Mouse (Mus musculus) heart, embryonic 12.5 days (tissue): ENCODE measurements at regions not wholly inside any gene's neighbourhood (a gene's known extent, or its start where the extent isn't known, plus 50 kb on each side); places are given as distances from the start of the nearest gene placed in this dataset.

Experiments used
- ATAC-seq: fragments of 200-750 bp; cut with Nextera tagmentation; 2 replicates; pipeline ENCODE4 v1.8.0; 2017; ENCODE audit warnings: moderate TSS enrichment, moderate library complexity; ENCODE audit not compliant: insufficient number of reproducible peaks, low FRiP score
- H3K27ac ChIP-seq: fragments of 300-500 bp; sonication (generic); 2 replicates; pipeline ENCODE4 v1.5.1; 2016; ENCODE audit warnings: mild to moderate bottlenecking, moderate library complexity; ENCODE audit not compliant: poor library complexity, severe bottlenecking
- H3K27me3 ChIP-seq: fragments of 300-500 bp; sonication (generic); replicated peaks from 2 replicates; pipeline ENCODE4 v1.6.1; 2016; ENCODE audit warnings: mild to moderate bottlenecking, moderate library complexity
- H3K36me3 ChIP-seq: fragments of 300-500 bp; sonication (generic); 2 replicates; pipeline ENCODE4 v1.6.1; 2016; ENCODE audit warnings: mild to moderate bottlenecking, moderate library complexity
- H3K4me1 ChIP-seq: fragments of 300-500 bp; sonication (generic); replicated peaks from 2 replicates; pipeline ENCODE4 v1.6.1; 2016; ENCODE audit warnings: mild to moderate bottlenecking
- H3K4me2 ChIP-seq: fragments of 300-500 bp; sonication (generic); 2 replicates; pipeline ENCODE4 v1.6.1; 2016; ENCODE audit warnings: mild to moderate bottlenecking, moderate library complexity
- H3K4me3 ChIP-seq: fragments of 300-500 bp; sonication (generic); 2 replicates; pipeline ENCODE4 v1.5.1; 2016; ENCODE audit warnings: mild to moderate bottlenecking
- H3K9ac ChIP-seq: fragments of 300-500 bp; sonication (generic); 2 replicates; pipeline ENCODE4 v1.6.1; 2016; ENCODE audit warnings: mild to moderate bottlenecking, moderate library complexity
- H3K9me3 ChIP-seq: fragments of 300-500 bp; sonication (generic); replicated peaks from 2 replicates; pipeline ENCODE4 v1.6.1; 2016; ENCODE audit warnings: mild to moderate bottlenecking, moderate library complexity
- WGBS: fragments of 180-500 bp; shearing (Covaris S2); methylation state at CpG from one replicate; pipeline ENCODE4 v1.1.7; 2016; 5-methylcytosine and 5-hydroxymethylcytosine counted together

- H3K27ac ChIP-seq: no peak overlapping the region
- no peak overlapping the region for H3K4me2 ChIP-seq
- no peaks in the 10 kb centered on the region for H3K9me3 ChIP-seq
- no peak for ATAC-seq
- H3K27me3 ChIP-seq: no peaks in the 10 kb centered on the region
- peaks cover 57% of the 10 kb centered on the region for H3K4me1 ChIP-seq
- 0 out of 2 replicates have a peak, but pooled peaks cover under 1% of the 10 kb centered on the region for H3K36me3 ChIP-seq
- 84% methylated on average over 10 of the region's 10 CpGs for WGBS
- no peak overlapping the region for H3K4me3 ChIP-seq
- no peak overlapping the region for H3K9ac ChIP-seq
Observed at GRCm38 (mm10) chr17:47199206-47199605, 169.5 kb upstream of the Mrps10 start.

DNA sequence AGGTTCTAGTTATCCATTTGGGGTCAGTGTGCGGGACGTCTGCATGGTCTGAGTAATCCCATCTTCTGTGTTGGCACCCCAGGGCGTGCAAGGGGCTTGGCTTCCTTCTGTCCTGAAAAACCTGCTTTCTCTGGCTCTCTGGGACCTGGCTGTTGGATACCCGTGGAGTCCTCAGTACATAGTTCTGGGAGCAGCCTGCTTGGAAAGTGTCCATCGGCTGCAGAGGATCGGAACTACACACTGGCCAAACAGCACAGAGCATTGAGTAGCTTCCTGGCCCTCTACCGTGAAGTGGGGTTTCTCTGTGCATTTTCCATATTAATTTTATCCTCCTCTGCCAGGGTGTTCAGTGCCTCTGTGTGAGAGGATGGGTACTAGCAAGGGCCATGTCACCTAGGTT is 170.7 kb upstream of the Mrps10 start:
- no peaks in the 10 kb centered on the region for H3K27me3 ChIP-seq
- H3K4me1 ChIP-seq: peaks cover 48% of the 10 kb centered on the region
- 30% methylated on average over 7 of the region's 7 CpGs for WGBS
- peak overlapping the region; percentile 34 for H3K4me2 ChIP-seq
- H3K27ac ChIP-seq: no peak overlapping the region; the same call in 1 of the 2 replicates
- H3K36me3 ChIP-seq: peaks cover 13% of the 10 kb centered on the region; the same call in 1 of the 2 replicates
- no peak overlapping the region for H3K4me3 ChIP-seq
- no peaks in the 10 kb centered on the region for H3K9me3 ChIP-seq
- H3K9ac ChIP-seq: 0 out of 2 replicates have a peak overlapping the region, but pooled peaks have one; percentile 40
- ATAC-seq: no peak

GRCm38 (mm10) chr17:47196992-47197391 is 171.7 kb upstream of the Mrps10 start:
- WGBS: 54% methylated on average over 6 of the region's 6 CpGs
- Histone ChIP-seq H3K4me2 (no peak overlapping the region), H3K4me3 (no peak overlapping the region), H3K4me1 (peaks cover 45% of the 10 kb centered on the region), H3K36me3 (peaks cover 13% of the 10 kb centered on the region; the same call in 1 of the 2 replicates), H3K9me3 (no peaks in the 10 kb centered on the region), H3K27me3 (no peaks in the 10 kb centered on the region), H3K27ac (peak overlapping the region; percentile 64), H3K9ac (no peak overlapping the region)
- no peak for ATAC-seq

- no peak overlapping the region for H3K4me2 ChIP-seq
- H3K27me3 ChIP-seq: no peaks in the 10 kb centered on the region
- no peaks in the 10 kb centered on the region for H3K9me3 ChIP-seq
- peaks cover 13% of the 10 kb centered on the region; the same call in 1 of the 2 replicates for H3K36me3 ChIP-seq
- ATAC-seq: no peak
- H3K4me3 ChIP-seq: no peak overlapping the region
- no peak overlapping the region for H3K27ac ChIP-seq
- 73% methylated on average over 7 of the region's 7 CpGs for WGBS
- H3K4me1 ChIP-seq: peaks cover 40% of the 10 kb centered on the region
- H3K9ac ChIP-seq: no peak overlapping the region
Observed at GRCm38 (mm10) chr17:47195981-47196380, 172.7 kb upstream of the Mrps10 start.

DNA sequence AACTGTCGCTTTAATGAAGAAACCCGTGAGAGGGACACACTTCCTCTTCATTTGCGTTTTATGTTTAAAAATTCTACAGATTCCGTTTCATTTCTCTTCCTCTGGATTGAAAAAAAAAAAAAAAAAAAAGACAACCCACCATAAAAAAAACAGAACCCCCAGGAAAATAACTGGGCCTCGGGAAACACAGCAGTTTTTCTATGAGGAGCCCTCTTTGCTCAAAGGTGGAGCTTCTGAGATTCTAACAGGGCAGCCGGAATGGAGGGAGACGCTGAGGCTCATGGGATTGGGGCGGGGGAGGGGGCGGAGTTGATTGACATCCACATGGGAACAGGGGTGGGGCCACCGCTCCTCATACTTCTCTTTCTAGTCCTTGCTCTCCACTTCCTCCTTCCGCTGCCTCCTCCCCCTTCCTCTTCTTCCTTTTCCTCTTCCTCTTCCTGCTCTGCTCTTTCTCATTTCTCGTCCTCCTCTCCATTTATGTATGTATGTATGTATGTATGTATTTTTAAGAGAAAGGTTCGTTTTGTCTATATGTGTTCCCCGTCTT is 174.1 kb upstream of the Mrps10 start:
- WGBS: 86% methylated on average over 14 of the region's 14 CpGs
- no peak for ATAC-seq
- H3K4me2 ChIP-seq: no peak overlapping the region
- H3K9ac ChIP-seq: no peak overlapping the region
- peaks cover 13% of the 10 kb centered on the region; the same call in 1 of the 2 replicates for H3K36me3 ChIP-seq
- no peak overlapping the region for H3K27ac ChIP-seq
- no peak overlapping the region for H3K4me3 ChIP-seq
- H3K9me3 ChIP-seq: no peaks in the 10 kb centered on the region
- H3K27me3 ChIP-seq: no peaks in the 10 kb centered on the region
- peaks cover 40% of the 10 kb centered on the region for H3K4me1 ChIP-seq

- H3K27ac ChIP-seq: no peak overlapping the region
- no peak overlapping the region for H3K4me2 ChIP-seq
- no peaks in the 10 kb centered on the region for H3K27me3 ChIP-seq
- no peak for ATAC-seq
- WGBS: 89% methylated on average over 3 of the region's 3 CpGs
- no peak overlapping the region for H3K4me3 ChIP-seq
- H3K36me3 ChIP-seq: peaks cover 13% of the 10 kb centered on the region; the same call in 1 of the 2 replicates
- peaks cover 11% of the 10 kb centered on the region for H3K4me1 ChIP-seq
- no peaks in the 10 kb centered on the region for H3K9me3 ChIP-seq
- no peak overlapping the region for H3K9ac ChIP-seq
Observed at GRCm38 (mm10) chr17:47191416-47191815, 177.3 kb upstream of the Mrps10 start.

- WGBS: 86% methylated on average over 7 of the region's 7 CpGs
- H3K9me3 ChIP-seq: no peaks in the 10 kb centered on the region
- H3K4me2 ChIP-seq: no peak overlapping the region
- no peaks in the 10 kb centered on the region for H3K27me3 ChIP-seq
- no peak overlapping the region for H3K4me3 ChIP-seq
- peaks cover 6% of the 10 kb centered on the region; the same call in 1 of the 2 replicates for H3K4me1 ChIP-seq
- no peak for ATAC-seq
- H3K9ac ChIP-seq: no peak overlapping the region
- H3K27ac ChIP-seq: no peak overlapping the region
- H3K36me3 ChIP-seq: peaks cover 13% of the 10 kb centered on the region; the same call in 1 of the 2 replicates
Observed at GRCm38 (mm10) chr17:47189770-47190169, 178.9 kb upstream of the Mrps10 start.

- no peak overlapping the region; the same call in 1 of the 2 replicates for H3K27ac ChIP-seq
- no peak overlapping the region for H3K9ac ChIP-seq
- 34% methylated on average over 6 of the region's 6 CpGs for WGBS
- peaks cover 33% of the 10 kb centered on the region for H3K4me1 ChIP-seq
- no peaks in the 10 kb centered on the region for H3K27me3 ChIP-seq
- no peak overlapping the region for H3K4me2 ChIP-seq
- ATAC-seq: no peak
- no peak overlapping the region for H3K4me3 ChIP-seq
- no peaks in the 10 kb centered on the region for H3K36me3 ChIP-seq
- H3K9me3 ChIP-seq: no peaks in the 10 kb centered on the region
Observed at GRCm38 (mm10) chr17:47184148-47184547, 173.8 kb upstream of the Ubr2 start.

DNA sequence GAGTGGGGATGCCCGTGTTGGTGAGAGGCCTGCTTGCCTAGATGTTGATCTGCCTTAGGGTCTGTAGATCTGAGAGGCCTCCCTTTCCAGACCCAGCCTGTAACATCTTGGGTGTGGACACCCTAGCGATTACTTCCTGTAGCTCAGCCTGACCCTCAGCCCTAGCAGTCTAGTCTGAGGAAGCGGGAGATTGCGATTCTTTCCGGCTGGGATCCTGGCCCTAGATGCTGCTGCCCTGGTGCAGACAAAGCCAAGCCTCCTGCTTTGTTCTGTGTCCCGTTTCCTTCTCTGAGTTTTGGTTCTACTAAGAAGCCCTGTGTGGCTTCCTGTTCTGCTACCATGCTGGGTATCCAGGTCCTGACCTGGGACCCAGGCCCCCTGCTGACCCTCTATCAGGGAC is 171.8 kb upstream of the Ubr2 start:
- peaks cover 51% of the 10 kb centered on the region for H3K4me1 ChIP-seq
- no peaks in the 10 kb centered on the region for H3K27me3 ChIP-seq
- H3K9ac ChIP-seq: no peak overlapping the region
- no peak overlapping the region for H3K4me2 ChIP-seq
- no peaks in the 10 kb centered on the region for H3K36me3 ChIP-seq
- H3K27ac ChIP-seq: peak overlapping the region; percentile 72
- H3K4me3 ChIP-seq: no peak overlapping the region
- ATAC-seq: 0 out of 2 replicates have a peak, but pooled peaks have one; percentile 54
- whole genome bisulfite sequencing: 51% methylated on average over 6 of the region's 6 CpGs
- no peaks in the 10 kb centered on the region for H3K9me3 ChIP-seq

GRCm38 (mm10) chr17:47179410-47179809 is 169.1 kb upstream of the Ubr2 start:
- no peak overlapping the region for H3K4me2 ChIP-seq
- no peak overlapping the region for H3K9ac ChIP-seq
- no peak overlapping the region for H3K4me3 ChIP-seq
- 63% methylated on average over 5 of the region's 5 CpGs for whole genome bisulfite sequencing
- no peaks in the 10 kb centered on the region for H3K9me3 ChIP-seq
- no peaks in the 10 kb centered on the region for H3K27me3 ChIP-seq
- H3K4me1 ChIP-seq: peaks cover 65% of the 10 kb centered on the region
- no peak for ATAC-seq
- H3K27ac ChIP-seq: no peak overlapping the region; the same call in 1 of the 2 replicates
- H3K36me3 ChIP-seq: no peaks in the 10 kb centered on the region

GRCm38 (mm10) chr17:47178705-47179104 is 168.3 kb upstream of the Ubr2 start:
- WGBS: 69% methylated on average over 5 of the region's 5 CpGs
- Histone ChIP-seq H3K36me3 (no peaks in the 10 kb centered on the region), H3K4me1 (peaks cover 65% of the 10 kb centered on the region), H3K4me2 (no peak overlapping the region), H3K4me3 (no peak overlapping the region), H3K27ac (no peak overlapping the region), H3K9ac (no peak overlapping the region), H3K9me3 (no peaks in the 10 kb centered on the region), H3K27me3 (no peaks in the 10 kb centered on the region)
- no peak for ATAC-seq
